Mouse (Mus musculus) gastrocnemius, adult 8-10 months (tissue): ENCODE data around the gene Olfr530. TPM values are rescaled to one million over a fixed set of nuclear protein-coding genes. Genes with fewer than 3 reads are reported as not detected.

Experiments used
- DNase-seq, 2 experiments: peaks; one replicate each; pipeline ENCODE4 v3.0.0; 2022; ENCODE audit warnings: low spot score in 2 of 2
- total RNA-seq, 4 experiments: library from RNA; stranded (reverse); gene quantifications; 2 replicates each; pipeline ENCODE4 v1.2.4; 2022

Gene Olfr530
- not detected for total RNA-seq

DNA sequence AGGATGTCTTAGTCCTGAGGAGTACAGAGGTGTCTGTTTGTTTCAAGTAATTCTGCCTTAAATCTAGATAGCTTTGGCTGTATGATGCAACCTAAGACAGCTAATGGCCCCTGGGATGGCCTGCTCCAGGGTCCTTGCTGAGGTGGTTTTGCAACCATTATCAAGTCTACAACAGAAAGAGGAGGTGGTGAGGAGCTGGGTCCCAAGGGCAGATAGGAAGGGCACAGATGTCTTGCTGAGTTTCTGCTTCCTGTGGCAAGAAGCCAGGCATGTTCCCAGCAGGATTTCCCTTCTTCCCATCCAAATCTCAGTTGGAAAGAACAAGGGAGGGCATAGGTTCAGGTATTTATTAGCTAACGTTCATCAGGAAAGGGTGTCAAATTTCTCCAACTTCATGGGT is at the start of gene Olfr530:
TSS of gene Olfr530 (minus strand) at position 101 of the 400 bp plus-strand sequence.
- DNase-seq: no peak

GRCm38 (mm10) chr7:140421539-140421938 is 45.4 kb upstream of the Olfr530 start, which contains the start of gene Olfr532:
Olfr532 (minus strand) TSS chr7:140421639.
- DNase-seq: no peak

- DNase-seq: no peak
These were observed 26.7 kb upstream of the Olfr530 start, which contains the start of gene Olfr531 for GRCm38 (mm10) chr7:140402818-140403217. Olfr531 (minus strand) TSS chr7:140402918.

DNA sequence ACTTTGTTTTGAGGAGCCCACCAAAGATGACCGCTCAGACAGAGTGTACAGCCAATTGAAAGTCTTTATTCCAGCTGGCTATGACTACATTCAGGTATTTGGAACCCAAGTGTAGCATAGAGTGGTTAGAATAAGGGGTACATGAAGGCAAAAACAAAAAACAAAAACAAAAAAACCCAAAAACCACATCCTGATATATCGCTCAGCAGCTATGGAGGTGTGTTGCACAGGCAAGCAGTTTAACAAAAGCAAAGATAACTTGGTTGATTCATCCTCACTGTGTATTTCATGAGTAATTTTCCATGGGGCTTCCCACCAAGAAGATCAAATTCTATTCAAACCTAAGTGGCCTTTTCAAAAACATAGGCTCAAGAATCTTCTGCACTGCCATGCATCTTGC is 780 bp upstream of the Olfr530 start:
- no peak for DNase-seq

DNA sequence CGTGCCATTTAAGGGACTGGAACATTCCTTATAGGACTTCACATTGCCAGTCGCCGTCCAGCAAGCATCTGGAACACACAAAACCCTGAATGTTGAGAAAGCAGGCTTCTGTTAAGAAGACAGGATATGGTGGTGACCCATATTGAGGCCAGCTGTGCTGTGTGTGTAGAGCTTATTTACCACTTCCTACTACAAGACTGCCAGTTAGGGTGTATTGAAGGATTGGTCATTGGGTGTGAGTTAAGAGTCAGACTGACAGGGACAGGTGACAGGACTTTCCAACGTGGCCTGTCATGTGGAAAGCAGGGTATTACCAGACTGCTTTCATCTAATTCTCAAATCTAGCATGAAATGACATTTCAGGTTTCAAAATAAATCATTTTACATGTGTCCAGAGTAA is 1.8 kb downstream of the Olfr530 start:
- no peak for DNase-seq

DNA sequence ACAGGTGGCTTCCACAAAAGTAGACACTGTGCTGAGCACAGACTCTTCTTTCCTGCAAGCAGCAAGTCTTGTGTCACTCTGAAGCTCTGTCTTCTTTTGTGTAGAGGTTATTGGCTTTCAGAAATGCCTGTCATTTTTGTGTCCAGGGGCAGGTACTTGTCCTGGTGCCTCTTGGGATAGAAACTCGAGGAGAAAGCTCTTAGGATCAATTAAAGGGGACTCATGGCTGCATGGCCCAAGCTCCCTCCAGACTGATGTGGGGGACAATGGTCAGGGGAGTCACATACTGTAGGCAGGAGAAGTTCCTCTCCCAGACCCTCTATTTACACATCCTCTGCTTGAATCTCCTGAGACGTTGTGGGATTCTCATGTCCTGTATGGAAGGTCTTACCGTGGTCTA is 14.6 kb downstream of the Olfr530 start, which contains the start of gene Olfr60:
TSS of gene Olfr60 (minus strand) at position 101 of the 400 bp plus-strand sequence.
- no peak for DNase-seq

DNA sequence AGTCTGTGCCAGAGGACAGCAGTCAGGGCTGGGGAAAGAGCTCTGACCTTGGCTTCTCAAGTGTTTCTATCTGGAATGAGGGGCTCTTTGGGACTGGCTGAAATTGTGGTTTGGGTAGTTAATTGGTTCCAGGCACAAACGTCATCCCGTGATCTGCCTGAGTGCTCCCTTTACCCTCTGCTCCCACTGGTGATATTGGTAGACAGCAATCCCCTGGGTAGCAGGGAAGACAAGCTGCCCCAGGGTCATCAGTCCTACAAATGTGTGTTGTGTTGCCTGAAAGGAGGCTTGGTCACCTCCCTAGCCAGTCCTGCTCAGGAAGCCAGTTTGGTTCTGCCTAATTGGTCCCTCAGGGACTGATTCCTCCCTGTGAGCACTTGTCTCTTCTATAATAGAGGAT is 42.4 kb downstream of the Olfr530 start, which contains the start of gene Olfr527:
TSS of gene Olfr527 (plus strand) at position 301 of the 400 bp plus-strand sequence.
- DNase-seq: no peak

DNA sequence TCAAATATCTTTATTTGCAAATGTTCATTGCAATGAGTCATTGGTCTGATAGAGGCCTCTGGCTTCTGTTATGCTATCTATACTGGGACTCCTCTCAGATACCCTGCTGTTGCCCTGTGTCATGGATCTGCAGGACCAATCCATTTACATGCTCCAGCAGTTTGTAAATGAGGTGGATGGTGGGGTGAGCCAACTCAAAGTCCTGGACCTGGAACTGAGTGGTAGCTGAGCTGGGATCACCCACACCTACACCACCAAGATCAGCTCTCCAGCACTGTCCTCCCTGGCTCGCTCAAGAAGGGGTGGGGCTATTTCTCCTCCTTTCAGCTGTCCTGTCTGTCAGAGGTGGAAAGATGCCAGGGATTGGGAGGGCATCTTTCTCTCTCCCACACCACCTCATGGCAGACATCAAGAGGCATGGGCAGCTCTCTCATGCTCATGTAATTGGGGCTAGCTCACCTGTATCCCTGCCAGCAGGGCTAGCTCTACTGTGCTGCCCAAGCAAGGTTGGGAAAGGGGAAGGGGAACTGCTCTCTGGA is 46.3 kb downstream of the Olfr530 start:
- DNase-seq: no peak

Other genes starting within 250 kb of the Olfr530 start
- gene Mtg1, start 238.8 kb downstream of the Olfr530 start, total RNA-seq: 10 to 100 TPM; 24.2 to 28.0 (median 25.1) TPM
- under 1 TPM; 0.07 to 0.22 (median 0.16) TPM for gene Sprn, start 221.5 kb downstream of the Olfr530 start, total RNA-seq
- not detected for gene Olfr522, start 211.6 kb downstream of the Olfr530 start, total RNA-seq
- gene Olfr523, start 203.1 kb downstream of the Olfr530 start, total RNA-seq: not detected
- not detected for gene Olfr524, start 170.4 kb downstream of the Olfr530 start, total RNA-seq
- gene Cd163l1, start 158.1 kb downstream of the Olfr530 start, total RNA-seq: not detected
- not detected for gene 5830411N06Rik, start 129.0 kb downstream of the Olfr530 start, total RNA-seq
- not detected for gene Olfr525, start 55.5 kb downstream of the Olfr530 start, total RNA-seq
- gene Olfr527, start 42.3 kb downstream of the Olfr530 start, total RNA-seq: not detected
- not detected for gene Olfr60, start 14.7 kb downstream of the Olfr530 start, total RNA-seq
- not detected for gene Olfr531, start 26.6 kb upstream of the Olfr530 start, total RNA-seq
- gene Olfr532, start 45.3 kb upstream of the Olfr530 start, total RNA-seq: not detected
- not detected for gene Olfr533, start 87.0 kb upstream of the Olfr530 start, total RNA-seq
- not detected for gene Olfr535, start 107.9 kb upstream of the Olfr530 start, total RNA-seq
- not detected for gene Olfr536, start 131.1 kb upstream of the Olfr530 start, total RNA-seq
- not detected for gene Olfr538, start 191.6 kb upstream of the Olfr530 start, total RNA-seq
- gene Olfr46, start 224.9 kb upstream of the Olfr530 start, total RNA-seq: not detected